Mouse (Mus musculus) embryo, embryonic 11.5 days (tissue): Measurements from ENCODE around the gene Gm49721.
"Not testable (repeated sequence)": the region's sequence is repeated elsewhere in the genome, so short reads cannot be mapped to it uniquely, and the experiment has no call there.

Experiments used
- DNase-seq: peaks from one replicate; pipeline ENCODE4 v3.0.0-alpha.2; 2012; ENCODE audit warnings: low read depth, low spot score

Gm49721 gene

DNA sequence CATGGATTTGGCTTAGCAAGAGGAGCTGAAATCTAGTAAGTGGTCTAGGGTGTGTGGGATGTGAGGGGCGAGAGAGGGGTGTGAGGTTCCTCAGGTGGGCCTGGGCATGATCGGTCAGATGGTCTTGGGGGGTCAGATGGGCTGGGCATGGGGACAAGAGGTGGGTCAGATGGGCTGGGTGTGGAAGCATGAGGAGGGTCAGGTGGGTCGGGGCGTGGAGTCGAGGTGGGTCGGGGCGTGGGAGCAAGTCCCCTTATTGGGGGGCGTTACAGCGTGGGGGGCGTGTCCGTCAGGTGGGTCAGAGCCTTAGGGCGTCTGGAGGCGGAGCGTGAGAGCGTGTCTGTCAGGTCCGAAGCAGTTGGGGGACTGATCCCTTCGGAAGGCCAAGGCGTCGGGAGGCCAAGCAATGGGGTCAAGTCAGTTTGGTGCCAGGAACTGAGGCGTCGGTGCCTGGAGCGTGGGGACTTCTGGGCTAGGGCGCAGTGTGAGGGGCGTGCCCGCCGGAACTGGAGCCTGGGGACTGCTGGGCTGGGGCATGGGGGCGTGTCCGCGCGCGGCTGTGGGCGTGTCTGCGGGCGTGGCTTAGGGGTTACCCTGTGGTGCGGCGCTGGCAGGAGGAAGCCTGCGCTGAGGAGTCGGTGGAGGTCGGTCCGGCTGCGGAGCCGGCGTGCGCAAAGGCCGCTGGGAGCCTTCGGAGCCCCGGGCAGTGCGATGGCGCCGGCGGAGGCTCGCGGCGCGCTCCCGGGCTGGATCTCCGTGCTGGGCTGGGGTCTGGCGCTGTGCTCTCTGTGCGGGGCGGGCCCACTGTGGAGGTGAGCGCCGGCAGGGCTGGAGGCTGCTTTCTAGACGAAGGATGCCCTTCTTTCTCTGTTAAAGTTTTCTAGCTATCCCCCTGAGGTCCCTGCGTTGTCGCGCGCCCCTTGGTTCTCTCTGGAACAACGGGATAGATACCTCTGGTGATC, at the start of gene Gm49721:
TSS of gene Gm49721 (plus strand) at position 618 of the 962 bp plus-strand sequence.
- DNase-seq = not testable (repeated sequence)

DNA sequence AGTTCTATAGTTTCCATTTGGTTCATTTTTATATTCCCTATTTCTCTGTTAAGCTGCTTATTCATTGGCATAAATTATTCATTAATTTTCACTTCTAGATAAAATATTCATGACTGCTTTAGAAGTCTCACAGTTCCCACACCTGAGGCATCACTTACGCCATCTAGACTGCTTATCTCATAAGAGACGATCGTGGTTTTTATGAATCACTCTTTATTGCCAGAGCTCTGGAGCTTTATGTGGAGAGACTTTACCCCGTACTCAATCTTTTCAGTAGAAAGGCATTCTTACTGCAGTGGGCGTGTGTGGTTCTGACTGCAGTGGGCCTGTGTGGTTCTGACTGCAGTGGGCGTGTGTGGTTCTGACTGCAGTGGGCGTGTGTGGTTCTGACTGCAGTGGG, 47.1 kb upstream of the Gm49721 start:
- not testable (repeated sequence) for DNase-seq

GRCm38 (mm10) chr17:6942560-6942959, 36.1 kb upstream of the Gm49721 start:
- not testable (repeated sequence) for DNase-seq

DNA sequence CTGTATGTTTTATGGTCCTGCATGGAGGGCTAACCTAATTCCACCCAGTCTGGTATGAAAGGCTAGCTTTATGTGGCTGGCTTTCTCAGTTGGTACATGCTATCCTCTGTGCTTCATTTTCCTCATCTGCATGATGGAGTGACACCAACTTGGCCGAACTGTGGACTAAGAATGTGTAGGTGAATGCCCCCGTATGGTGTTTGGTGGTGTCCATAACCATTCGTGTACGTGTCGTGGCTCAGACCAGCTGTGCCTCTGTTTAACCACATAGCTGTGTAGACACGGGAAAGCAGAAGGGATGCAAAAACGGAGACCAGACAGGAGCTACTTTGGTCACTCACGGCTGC, 31.1 kb upstream of the Gm49721 start:
- DNase-seq = not testable (repeated sequence)

- peak; percentile 59 for DNase-seq
Observed at GRCm38 (mm10) chr17:6947984-6948768, 30.5 kb upstream of the Gm49721 start, which contains the start of gene Rsph3b. Gene Rsph3b (minus strand): TSS chr17:6948682.

DNA sequence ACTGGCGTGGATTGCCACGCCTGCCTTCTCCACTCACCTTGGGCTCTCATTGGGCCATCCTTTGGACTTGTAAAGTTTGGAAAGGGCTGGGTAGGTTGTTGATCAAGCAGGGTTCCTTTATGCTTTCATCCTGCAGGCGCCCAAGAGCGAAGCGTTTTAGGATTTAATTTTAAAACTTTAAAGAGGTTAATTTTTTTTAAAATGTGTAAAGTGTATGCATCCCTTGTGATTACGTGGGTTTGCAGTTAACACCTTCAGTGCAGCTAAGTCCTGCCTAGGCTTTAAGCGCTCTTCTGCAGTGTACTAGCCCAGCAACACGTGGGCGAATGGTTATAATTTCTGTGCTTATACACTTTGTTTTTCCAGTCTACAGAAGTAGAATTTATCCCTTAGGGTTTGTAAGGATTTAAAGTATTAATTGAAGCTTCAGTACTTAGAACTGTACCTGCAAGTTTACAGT, 29.9 kb upstream of the Gm49721 start:
- not testable (repeated sequence) for DNase-seq

DNA sequence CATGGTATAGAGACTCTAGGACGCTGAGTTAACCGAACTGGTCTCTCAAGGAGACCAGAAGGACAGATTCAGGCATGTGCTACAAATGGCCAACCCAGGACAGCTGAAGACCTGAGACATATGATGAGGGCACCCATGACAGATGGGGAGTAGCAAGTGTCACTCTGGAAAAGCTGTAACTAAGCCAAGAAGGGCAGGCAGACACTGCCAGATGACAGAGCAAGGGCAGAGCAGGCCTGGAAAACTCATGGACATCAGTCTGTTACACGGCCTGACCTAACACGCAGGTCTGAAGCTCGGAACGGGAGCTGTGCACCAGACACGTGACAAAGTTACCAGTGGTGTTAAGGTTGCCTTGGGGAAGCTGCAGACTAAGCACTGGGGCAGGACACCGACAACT, 19.8 kb upstream of the Gm49721 start:
- not testable (repeated sequence) for DNase-seq

GRCm38 (mm10) chr17:6959543-6960259, 19.0 kb upstream of the Gm49721 start:
- not testable (repeated sequence) for DNase-seq

DNA sequence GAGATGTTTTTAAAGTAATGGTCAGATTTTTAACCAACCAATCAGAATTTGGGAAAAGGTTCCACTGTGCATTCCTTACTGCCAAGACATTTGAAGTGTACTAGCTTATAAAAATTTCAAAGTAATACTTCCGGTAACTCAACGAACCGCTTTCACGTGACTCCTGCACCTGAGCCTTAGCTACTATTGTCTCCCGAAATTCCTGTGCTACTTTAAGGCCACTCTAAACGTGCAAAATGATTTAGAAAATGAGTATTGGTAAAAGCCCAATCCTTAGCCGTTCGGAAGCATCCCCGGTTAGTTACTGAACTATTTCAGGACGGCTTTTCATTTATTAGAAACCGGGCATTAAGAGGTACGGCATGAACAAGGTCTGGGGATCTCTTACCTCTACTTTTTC, 18.4 kb upstream of the Gm49721 start:
- not testable (repeated sequence) for DNase-seq

GRCm38 (mm10) chr17:6960776-6961175, 17.9 kb upstream of the Gm49721 start, which contains the start of gene Tagap1:
Gene Tagap1 (minus strand): TSS chr17:6961156.
- DNase-seq = not testable (repeated sequence)

DNA sequence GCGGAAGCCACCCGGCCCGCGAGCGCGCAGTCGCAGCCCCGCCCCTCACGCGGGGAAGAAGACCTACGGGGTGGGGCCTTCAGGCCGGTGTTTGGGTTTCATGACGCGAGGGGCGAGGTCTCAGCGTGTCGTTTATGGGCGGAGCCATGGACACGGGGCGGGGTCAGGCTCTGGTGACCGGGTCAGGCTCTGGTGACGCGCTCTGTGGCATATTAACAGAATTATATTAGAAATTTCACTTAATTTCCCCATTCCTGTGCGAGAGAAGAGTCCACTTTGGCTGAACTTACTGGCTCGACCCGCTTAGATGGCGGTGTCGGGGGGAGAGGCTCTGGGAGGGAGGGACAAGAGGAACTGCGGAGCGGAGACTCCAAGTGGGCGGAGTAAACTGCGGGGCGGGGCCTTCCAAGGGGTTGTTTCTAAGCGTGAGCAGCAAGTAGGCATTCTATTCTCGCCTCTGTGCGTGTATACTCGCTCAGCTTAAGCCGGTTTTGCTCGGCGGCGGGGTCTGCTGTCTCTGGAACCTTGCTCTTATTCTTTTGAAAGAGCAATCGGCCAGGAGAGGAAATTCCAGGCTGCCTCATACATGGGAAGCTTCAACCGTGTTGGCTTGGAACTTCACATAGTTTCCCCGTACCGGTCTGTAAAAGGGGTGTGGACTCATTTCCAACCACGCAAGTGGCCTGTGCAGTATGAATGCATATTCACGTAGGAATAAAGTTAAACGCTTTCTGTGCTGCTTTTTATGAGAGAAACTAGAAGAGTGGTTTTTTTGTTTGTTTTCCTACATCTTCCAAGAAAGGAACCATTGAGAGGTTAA, 17.3 kb upstream of the Gm49721 start:
- not testable (repeated sequence) for DNase-seq

- DNase-seq = not testable (repeated sequence)
Observed at GRCm38 (mm10) chr17:6962339-6962738, 16.4 kb upstream of the Gm49721 start.

- DNase-seq = not testable (repeated sequence)
Observed at GRCm38 (mm10) chr17:6962936-6963335, 15.8 kb upstream of the Gm49721 start.

DNA sequence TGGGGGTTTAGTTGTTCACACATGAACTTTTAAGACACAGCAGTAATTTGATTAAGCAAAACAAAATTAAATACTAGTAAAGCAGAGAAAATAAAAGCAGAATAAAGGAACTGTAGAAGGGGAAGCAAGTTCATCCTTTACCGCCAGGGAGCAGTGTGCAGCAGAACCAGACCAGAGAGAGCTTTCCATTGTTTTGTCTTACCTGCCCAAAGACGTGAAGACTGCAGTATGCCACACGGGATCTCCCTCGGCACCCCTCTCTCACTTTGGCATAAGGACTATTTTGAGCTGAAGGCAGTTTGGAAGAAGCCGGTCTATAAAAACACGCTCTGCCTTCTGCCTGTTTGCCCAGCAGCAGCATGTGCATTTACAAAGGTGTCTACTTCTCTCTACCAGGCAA, 13.3 kb upstream of the Gm49721 start:
- not testable (repeated sequence) for DNase-seq

DNA sequence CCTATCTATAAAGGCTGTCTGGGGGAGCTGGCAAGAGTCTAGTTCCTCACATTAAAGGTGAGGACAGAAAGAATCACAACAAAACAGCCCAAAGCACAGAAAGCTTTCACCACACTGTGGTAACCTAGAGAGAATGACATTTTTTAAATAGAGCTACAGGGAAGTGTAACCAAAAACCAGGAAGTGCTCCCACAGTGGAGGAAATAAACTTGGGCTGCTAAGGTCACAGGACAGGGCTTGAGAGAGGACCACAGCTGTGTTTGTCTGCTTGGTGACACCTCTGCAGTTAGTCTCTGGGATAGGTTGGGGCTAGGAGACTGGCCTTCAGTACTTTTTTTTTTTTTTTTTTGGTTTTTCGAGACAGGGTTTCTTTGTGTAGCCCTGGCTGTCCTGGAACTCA, 11.0 kb upstream of the Gm49721 start:
- not testable (repeated sequence) for DNase-seq

DNA sequence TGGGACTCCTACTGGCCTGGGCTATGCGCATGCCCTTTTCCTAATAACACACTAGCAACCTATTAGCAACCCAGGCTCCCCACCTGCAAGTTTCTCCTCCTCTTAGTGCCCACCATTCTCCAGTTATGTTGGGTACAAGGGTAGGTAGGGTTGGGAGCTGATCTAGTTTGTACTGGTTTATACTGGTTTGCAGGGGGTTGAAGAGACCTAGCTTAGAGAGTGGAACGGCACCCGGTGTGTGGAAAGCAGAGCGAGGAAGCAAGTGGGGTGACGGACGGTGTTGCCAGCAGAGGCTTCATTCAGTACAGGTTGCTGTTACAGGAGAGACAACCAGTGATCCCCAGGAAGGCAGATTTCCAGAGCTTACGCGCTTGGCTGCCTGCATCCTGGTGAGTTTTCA, 8.4 kb upstream of the Gm49721 start, which contains the start of gene Rnaset2b:
TSS of gene Rnaset2b (plus strand) at position 301 of the 400 bp plus-strand sequence.
- not testable (repeated sequence) for DNase-seq

DNA sequence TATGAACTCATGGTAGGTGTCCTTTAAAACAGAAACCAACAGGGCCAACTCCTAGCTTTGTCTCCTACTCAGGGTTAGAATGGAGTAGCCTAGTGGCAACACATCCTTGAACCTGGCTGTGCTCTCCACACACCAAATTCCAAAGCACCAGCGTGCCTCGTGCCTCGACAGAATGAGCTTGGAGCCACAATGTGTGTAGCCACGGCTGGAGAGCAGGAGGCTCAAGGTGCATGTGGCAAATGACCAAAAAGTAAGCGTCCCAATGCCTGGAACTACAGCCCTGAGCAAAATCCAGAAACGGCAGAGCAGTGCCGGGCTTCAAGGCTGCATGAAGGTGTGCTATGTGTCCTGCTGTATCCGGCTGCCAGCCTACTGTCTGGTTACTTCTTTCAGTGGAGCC, 7.5 kb upstream of the Gm49721 start:
- DNase-seq = not testable (repeated sequence)

- not testable (repeated sequence) for DNase-seq
Observed at GRCm38 (mm10) chr17:6972836-6973396, 5.8 kb upstream of the Gm49721 start.

- DNase-seq = not testable (repeated sequence)
Observed at GRCm38 (mm10) chr17:6974985-6975384, 3.7 kb upstream of the Gm49721 start.

GRCm38 (mm10) chr17:6979380-6979779, 676 bp downstream of the Gm49721 start:
- not testable (repeated sequence) for DNase-seq
